Mouse (Mus musculus): ENCODE data around the gene Slc1a3.

- TF ChIP-seq CTCF (IDR thresholded peaks at IDR 0.05; ENCODE audit: control insufficient read depth, insufficient read depth, low read length) = no peak
- TF ChIP-seq POLR2A (IDR thresholded peaks at IDR 0.05; ENCODE audit: borderline replicate concordance, control insufficient read depth, low read depth, low read length) = no peak
These were observed 55.3 kb downstream of the Slc1a3 start for GRCm38 (mm10) chr15:8655251-8655650.

All from bone marrow, adult 2 months (tissue).